Mouse (Mus musculus): Measurements from ENCODE around the gene Chd4. TPM values are rescaled to one million over a fixed set of nuclear protein-coding genes. Genes with fewer than 3 reads are reported as not detected.
A peak's percentile ranks its signal among the peaks of the same experiment; 100 is the strongest.

Chd4 gene
- total RNA-seq, 2 experiments from 2014 or later: 160 to 164 TPM

DNA sequence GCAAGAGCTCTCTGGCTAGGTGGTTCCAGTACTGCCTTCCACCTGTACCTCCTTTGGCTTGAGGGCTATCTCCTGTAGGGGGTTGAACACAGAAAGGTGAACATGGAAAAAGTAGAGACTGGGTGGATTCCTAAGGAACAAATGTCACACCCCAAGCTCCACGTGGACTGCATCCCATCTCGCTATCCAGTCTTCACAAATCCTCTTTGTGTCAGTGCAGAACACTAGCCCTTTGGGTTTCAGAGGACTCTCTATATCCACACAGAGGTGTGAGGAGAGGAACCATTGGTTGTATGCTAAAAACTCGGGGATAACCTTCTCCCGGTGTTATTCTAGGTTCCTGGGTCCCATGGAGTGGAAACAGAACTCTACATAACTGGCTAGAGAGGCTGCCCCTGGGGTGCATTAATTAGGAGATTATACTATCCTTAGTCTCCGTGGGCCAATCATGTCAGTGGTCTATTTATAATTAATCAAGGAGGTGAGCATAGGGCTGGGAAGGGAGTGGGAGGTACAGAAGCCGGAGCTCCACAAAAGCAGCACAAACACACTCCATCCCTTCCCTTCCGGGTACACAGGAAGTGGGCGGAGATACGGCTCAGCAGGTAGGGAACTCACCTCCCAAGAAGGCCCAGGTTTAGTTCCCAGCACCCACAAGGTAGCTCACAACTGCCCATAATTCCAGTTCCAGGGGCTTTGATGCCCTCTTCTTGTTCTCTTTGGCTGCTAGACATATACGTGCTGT, 5.3 kb upstream of the Chd4 start:
- no peak for DNase-seq (ENCODE audit: low spot score in 2 of 2)

DNA sequence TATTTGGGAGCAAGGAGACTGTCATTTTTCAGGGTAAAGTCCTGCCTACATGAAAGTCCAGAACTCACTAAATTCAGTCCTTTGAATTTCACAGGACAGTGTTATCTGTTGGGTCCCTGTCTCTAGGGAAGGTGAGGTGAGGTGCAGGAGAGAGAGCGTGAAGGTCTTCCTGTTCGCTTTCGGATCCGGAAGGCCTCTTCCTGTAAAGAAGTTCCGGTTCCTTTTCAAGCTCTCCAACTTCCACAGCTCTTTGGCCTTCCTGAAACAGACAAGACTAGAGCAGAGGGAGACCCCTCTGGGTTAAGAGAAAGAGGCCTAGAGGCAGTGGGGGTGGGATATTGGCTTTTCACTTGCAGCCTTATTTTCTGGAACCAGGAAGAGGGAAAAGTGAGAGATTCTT, 3.4 kb upstream of the Chd4 start:
- no peak for DNase-seq (ENCODE audit: low spot score in 2 of 2)

DNA sequence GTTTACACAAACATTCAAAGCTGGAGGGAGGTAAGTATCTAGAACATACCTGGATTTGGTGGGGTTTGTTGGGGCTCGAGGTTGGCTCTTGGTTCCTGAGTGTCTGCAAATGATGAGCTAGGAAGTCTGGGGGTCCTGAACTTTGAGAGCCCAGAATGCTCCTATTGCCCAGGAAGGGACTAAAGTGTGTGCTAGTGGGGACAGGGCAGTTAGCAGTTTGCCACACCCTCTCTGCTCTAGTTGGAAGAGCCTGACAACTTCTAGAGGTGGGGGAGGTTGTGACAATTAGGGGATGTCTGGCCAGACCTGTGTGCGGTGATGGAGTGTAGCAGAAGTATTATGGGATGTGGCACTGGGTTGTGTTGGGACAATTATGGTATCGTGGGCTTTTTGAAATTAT, 938 bp upstream of the Chd4 start:
- DNase-seq (ENCODE audit: low spot score in 2 of 2): no peak

DNA sequence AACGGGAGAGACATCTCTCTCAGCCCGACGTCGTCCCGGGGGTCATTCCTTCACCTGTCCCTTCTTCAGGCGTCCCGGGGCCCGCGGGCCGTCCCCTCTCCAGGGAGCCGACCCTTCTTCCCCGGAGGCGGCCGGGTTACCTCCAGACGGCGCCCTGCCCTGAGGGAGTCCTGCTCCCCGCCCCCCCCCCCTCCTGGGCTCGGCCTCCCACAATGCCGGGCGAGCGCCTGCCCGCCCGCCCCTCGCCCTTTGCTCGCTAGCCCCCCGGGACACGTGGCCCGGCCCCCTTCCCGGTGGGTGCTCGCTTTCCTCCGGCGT, 457 bp downstream of the Chd4 start:
- no peak for DNase-seq (ENCODE audit: low spot score in 2 of 2)

DNA sequence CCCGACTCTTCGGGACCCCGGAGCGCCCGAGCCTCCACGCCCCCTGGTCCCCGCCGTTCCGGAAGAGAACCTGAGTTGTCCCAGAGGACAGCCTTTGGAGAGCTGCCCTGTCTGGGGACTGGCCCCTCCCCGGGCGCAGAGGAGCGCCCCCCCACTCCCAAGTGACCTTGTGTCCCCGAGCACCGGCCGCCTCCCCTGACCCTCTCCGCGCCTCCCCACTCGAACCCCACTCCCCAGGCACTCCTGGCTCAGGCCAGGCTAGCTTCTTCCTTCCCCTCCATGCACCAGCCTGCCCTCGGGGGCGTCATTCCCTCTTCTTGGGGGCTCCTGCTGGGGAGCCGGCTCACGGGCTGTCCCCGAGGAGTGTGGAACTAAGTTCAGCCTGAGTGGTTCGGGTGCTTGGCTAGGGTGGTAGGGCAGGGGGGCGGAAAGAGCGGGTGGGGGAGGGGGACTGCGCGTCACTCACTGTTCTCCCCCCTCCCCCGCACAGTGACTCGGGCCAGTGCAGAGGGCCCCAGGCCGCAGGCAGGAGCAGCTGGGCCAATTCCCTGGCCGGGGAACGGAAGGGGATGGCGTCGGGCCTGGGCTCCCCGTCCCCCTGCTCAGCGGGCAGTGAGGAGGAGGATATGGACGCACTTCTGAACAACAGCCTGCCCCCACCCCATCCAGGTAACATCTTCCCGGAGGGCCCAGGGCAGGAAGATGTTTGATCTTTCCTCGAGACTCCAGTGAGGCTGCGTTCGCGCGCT, 990 bp downstream of the Chd4 start:
- DNase-seq (ENCODE audit: low spot score in 2 of 2): peak; percentile 51 to 71

DNA sequence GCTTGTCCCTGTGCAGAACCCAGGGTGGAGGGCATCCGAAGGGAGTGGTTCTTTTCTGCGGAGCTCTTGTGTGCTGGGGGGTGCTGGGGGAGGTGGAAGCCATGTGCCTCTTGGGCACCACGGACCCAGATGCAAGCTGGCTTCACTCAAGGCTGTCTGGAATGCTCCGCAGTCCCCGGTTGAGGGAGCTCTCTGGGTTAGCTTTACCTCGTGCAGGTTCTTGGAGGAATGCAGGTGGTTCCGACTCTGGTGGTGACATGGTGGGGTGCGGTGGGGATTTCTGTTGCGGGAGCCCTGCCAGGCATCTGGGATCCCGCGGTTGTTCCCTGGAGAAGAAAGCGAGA, 1.5 kb downstream of the Chd4 start:
- no peak for DNase-seq (ENCODE audit: low spot score in 2 of 2)

DNA sequence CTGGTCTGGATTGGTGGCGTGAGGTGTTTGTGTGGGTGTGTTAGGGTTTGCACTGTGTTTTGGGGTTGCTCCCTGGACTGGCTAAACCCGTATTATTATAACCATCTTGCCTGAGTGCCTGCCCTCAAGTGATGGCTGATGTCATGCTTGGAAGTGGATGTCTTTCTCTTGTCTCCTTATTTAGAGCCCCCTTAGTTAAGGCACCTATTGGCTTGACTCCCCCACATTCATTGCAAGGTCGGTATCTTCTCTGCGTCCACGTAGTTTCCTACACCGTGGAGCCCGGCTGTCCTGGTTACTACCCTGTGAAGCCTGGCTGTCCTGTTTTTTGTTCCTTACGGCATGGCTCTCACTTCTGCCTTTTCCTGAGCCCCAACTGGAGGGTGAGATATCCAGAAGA, 2.2 kb downstream of the Chd4 start:
- DNase-seq (ENCODE audit: low spot score in 2 of 2): no peak

DNA sequence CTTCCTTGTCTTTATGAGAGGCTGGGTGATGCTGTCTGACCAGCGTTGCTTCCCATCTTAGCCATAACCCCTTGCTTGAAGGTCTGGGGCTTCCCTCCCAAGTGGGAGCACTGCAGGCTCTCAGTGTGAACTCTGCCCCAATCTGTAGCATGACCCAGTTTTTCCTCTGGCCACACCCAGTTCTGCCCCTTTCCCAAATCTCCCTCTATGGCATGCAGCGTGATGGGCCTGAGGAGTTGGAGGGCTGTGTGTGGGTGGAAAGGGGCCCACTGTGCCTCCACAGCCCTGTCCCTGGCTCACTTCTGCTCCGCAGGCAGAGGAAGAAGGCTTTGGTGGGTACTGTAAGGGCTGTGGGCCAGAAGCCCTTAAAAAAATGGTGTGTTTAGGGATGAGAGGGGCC, 2.7 kb downstream of the Chd4 start:
- no peak for DNase-seq (ENCODE audit: low spot score in 2 of 2)

DNA sequence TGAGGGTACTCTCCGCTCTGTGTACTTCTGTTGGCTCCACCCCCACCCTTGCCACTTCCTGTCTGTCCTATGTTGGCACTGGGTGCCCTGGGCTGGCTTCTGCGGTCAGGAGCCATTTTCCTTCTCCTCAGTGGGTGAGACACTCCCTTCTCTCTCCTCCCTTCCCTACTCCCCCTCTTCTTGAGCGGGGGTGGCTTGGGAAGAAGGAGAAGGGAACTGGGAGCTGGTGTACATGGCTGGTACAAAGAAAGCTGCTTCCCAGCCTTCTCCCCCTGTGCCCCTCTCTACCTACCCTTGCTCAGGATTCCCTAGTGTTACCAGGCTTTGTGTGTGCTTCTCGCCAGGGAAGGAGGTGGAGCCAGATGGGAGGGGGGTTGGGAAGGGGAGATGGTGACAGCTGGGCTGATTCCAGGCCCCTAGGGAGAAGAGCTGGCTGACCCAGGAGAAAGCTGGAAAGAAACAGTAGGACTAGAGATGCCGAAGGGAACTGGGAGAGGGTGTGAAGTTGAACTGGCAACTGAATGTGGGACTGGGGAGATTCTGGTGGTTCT, 3.7 kb downstream of the Chd4 start:
- no peak for DNase-seq (ENCODE audit: low spot score in 2 of 2)

DNA sequence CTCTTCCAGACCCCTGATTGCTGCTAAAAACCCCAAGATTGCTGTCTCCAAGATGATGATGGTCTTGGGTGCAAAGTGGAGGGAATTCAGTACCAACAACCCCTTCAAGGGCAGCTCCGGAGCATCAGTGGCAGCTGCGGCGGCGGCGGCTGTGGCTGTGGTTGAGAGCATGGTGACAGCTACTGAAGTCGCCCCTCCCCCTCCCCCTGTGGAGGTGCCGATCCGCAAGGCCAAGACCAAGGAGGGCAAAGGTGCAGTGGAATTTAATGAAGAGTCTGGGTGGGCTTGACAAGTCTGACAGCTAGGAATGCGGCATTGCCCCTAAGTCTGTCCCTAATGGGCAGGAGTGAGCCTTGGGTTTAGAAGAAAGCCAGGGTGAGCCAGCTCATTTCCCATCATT, 5.7 kb downstream of the Chd4 start:
- no peak for DNase-seq (ENCODE audit: low spot score in 2 of 2)

DNA sequence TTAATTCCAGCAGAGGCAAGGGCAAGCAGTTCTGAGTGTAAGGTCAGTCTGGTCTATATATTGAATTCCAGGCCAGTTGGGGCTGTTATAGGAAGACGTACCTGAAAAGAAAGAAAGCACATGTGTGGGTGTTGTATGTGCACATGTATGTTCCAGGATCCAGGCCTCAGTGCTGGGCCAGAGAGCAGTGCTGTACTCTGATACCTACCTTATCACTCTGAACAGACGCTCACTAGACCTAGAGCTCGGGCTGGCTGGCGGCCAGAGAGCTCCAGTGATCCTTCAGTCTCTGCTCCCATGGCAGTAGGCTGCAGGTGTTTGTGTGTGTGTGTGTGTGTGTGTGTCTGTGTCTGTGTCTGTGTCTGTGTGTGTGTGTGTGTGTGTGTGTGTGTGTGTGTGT, 8.4 kb downstream of the Chd4 start:
- no peak for DNase-seq (ENCODE audit: low spot score in 2 of 2)

DNA sequence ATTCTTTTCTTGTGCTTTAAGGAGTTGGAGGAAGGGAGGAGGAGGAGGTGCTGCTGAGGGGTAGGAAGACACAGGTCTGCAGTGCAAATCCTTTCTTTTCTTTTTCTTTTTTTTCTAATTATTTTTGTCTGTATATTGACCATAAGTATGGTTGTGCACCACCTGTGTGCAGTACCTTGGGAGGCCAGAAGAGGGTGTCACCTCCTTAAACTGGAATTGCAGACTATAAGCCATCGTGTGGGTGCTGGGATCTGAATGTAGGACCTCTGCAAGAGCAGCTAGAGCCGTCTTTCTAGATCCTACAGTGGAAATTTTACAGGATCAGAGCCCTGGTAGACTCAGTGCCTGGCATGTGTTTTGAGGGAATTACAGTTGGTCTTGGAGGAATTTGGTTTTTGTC, 11.9 kb downstream of the Chd4 start:
- DNase-seq (ENCODE audit: low spot score in 2 of 2): no peak

DNA sequence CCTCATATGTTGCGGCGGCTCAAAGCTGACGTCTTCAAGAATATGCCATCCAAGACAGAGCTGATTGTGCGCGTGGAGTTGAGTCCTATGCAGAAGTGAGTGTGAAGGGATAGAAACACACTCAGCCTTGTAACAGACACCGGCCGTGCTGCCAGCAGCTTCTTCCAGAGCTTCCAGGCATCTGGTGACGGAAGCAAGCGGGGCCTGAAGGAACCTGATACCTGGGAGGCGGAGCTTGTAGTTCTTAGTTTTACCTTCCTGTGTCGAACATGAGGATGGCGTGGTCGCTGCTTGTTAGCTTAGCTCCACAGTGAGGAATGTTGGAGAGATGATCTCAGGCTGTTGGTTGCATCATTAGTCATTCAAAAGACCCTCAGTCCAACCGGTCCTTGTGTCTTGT, 13.6 kb downstream of the Chd4 start:
- DNase-seq (ENCODE audit: low spot score in 2 of 2): no peak

DNA sequence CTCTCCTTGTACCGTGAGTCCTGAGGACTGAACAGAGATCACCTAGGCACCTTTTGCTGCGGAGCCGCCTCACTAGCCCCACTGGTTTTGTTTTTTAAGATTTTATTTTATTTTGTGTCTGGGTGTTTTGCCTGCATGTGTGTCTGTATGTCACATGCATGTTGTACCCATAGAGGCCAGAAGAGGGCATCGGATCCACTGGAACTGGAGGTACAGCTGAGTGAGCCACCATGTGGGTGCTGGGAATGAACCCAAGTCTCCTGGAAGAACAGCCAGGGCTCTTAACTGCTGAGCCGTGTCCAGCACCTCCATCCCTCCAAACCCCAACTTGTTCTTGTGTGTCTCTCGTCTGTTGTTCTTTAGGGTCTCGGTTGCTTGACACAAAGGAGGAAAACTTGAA, 15.1 kb downstream of the Chd4 start:
- DNase-seq (ENCODE audit: low spot score in 2 of 2): no peak

DNA sequence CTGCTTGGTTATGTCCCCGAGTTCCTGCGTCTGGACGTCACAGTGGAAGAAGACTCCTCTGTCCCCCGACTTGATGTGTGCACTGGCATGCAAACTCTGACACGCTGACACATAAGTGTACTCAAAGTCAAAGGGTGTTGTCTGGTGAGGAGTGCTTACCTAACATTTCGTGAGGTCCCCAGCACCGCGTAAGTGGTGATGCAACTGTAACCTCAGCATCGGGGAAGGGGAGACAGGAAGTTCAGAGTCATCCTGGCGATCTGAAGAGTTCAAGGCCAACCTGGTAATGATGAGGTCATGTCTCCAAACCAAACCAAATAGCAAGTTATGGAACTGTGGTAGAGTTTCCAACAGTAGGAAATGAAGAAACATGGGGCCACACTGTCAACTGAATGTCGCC, 16.8 kb downstream of the Chd4 start:
- DNase-seq (ENCODE audit: low spot score in 2 of 2): no peak

DNA sequence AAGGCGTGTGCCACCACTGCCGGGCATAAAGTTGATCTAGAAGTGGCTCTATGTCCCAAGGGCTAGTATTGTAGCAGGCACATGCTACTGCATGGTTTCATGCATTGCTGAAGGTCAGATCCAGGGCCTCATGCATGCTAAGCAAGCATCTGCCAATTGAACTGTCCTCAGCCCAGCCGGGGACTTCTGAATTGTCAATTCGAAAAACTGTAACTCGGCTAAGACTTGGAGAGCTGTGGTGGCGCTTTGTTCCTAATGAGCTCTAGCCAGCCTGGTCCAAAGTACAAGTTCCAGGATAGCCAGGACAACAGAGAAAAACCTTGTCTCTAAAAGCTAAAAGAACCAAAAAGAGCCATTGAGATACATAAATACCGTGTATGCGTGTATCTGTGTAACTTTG, 23.6 kb downstream of the Chd4 start:
- DNase-seq (ENCODE audit: low spot score in 2 of 2): no peak

DNA sequence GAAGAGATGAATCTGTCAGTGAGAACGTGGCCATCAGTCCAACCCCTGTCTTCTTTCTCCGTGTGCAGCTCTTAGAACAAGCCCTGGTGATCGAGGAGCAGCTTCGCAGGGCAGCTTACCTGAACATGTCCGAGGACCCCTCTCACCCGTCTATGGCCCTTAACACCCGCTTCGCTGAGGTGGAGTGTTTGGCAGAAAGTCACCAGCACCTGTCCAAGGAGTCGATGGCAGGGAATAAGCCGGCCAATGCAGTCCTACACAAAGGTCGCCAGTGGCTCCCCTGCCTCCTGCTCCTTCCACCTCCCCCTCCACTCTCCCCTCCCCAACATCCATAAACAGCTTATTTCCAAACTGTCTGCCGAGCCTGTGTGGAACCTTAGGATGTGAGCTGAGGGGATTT, 32.9 kb downstream of the Chd4 start:
- DNase-seq (ENCODE audit: low spot score in 2 of 2): no peak

DNA sequence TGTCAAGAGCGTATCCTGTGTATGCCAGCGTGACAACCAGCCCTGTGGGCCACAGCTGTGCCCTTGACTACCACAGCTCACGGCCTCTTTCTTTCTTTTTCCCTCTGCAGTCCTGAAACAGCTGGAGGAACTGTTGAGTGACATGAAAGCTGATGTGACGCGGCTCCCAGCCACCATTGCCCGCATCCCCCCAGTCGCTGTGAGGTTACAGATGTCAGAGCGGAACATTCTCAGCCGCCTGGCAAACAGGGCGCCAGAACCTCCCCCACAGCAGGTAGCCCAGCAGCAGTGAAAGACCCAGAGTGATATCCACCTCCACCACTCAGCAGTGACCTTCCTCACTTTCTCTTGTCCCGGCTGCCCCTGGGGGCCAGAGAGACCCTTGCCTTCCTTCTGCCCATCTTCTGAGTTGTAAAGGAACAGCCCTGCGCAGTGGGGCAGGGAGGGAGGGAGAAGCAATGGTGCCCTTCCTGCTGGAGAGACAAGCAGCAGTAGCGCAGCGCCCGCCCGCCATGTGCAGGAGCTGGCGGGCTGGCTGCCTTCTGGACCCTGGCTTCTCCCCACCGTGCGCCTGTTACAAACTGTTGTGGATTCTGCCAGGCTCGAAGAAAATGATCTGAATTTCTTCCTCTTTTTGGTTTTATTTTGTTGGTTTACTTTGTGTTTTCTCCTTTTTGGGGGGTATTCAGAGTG, 34.1 kb downstream of the Chd4 start:
- DNase-seq (ENCODE audit: low spot score in 2 of 2): no peak

DNA sequence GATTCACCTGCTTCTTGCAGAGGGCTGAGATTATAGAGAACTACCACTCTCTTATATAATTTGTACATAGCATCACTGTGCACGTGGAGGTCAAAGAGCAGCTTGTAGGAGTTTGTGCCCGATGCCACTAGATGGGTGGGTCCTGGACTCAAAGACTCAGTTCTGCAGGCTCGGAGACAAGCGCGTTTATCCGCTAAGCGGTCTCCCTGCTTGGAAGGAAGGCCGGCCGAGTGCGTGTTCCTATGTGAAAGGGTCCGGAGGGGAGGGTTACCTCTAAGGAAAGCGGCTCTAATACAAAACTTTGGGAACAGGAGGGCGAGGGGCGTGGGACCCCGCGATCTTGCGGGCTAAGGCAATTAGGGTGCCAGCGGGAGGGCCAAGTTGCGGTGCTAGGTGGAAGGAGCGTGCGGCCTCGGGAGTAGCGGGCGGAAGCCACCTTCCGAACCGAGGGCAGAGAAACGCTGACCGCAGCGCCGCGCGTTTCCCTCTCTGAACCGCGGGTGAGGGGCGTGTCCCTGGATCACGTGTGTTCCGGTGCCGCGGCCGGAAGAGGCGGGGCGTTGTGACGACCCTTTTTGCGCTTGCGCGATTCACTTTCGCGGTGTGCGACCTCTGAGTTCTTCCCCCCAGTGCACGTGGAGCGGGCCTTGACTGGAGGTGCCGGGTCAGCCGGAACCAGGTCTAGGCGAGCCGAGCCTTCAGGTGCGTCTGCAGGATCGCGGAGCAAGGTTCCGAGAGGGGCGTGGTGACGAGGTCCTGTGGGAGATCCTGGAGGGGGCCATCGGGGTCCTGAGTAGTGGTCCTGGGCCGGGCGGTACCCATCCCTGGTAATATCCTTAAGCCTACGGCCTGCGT, 35.7 kb downstream of the Chd4 start, which contains the start of gene Nop2:
Gene Nop2 (plus strand): TSS at position 608 of the 855 bp plus-strand sequence.
- peak; percentile 80 to 88 for DNase-seq (ENCODE audit: low spot score in 2 of 2)

DNA sequence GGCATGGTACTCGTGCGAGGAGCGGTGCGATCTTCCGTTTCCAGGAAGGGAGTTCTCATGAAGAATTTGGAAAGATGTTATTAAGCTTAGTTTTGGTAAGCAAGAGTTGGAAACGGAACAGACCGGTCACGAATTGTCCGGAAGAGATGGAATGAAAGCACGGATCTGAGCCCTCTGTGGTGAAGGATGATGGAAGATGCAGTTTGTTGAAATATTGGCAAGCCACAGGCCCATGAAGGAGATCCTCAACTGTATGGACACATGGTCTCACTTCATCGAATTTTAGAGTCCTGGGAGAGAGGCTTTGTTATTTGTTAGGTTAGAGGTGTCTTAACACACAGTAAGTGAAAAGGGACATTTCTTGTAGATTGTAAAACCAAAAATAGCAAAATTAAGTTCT, 36.7 kb downstream of the Chd4 start:
- no peak for DNase-seq (ENCODE audit: low spot score in 2 of 2)

DNA sequence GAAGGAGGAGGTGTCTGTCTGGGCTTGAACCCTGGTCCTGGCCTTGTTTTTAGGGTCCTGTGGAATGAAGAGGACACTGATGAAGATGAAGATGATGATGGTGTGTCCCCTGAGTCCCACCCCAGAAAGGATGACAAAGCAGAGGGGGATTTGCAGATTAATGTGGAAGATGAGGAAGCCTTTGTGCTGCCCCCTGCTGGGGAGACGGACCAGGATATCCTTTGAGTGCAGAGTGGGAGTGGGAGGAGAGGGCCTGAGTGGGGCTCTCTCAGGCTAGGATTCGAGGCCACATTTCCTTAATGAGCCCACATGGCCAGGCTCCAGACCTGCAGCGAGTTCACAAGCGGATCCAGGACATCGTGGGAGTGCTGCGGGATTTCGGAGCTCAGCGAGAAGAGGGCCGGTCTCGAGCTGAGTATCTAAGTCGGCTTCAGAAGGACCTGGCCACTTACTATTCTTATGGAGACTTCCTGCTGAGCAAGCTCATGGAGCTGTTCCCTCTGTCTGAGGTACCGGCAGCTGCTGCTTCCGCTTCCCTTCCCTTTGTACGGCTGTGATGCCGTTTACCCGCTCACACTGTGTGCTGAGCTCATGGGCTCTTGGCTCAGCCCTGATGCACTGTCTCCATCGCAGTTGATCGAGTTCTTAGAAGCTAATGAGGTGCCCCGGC, 41.4 kb downstream of the Chd4 start:
- DNase-seq (ENCODE audit: low spot score in 2 of 2): peak in 1 of 2 experiments; percentile 17

Measured in gastrocnemius, postnatal 4 days (tissue).